Mouse (Mus musculus): ENCODE measurements around the gene Lyzl4.

DNA sequence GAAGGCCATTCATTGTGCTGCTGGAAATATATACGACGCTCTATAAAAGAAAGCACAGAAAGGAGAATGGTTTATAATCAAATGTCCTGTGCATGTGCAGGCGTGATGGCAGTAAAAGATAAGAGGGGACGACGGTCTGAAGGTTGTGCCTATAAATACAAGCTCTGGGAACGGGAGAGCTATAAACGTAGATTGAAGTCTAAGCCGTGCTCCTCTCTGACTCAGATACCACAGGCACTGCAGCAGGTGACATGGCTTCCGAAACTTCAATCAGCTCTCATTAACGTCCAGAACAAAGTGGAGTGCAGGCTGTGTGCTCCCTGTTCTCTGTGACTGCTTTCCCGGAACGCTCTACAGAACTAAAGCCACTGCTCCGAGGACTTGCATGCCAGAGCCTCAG, 15.2 kb upstream of the Lyzl4 start:
- TF ChIP-seq CTCF (IDR thresholded peaks at IDR 0.05; ENCODE audit: low read depth): no peak
- no peak for TF ChIP-seq EP300 (IDR thresholded peaks at IDR 0.05; ENCODE audit: low read depth)

Measured in liver, postnatal 0 days (tissue).